ENCODE assay signal across 22 mouse cellular contexts in genomic region chr5:34896697-34897453, GRCm38 (mm10). TPM values are rescaled to one million over a fixed set of nuclear protein-coding genes. Genes with fewer than 3 reads are reported as not detected.
A peak's percentile ranks its signal among the peaks of the same experiment; 100 is the strongest.
DNase-seq lines count a peak whose midpoint lies in the region; ATAC-seq lines count a peak whose summit lies in the region.
"Had no signal": no experiment of that assay in that cellular context is flagged by ENCODE, and none has a peak within 500 bp of the region (broad histone marks: within the 10 kb centered on the region; RNA-seq: fewer than 3 reads in every experiment).

No protein-coding gene starts in this region.

- H3K9me3 ChIP-seq in erythroblast, embryonic 14.5 days (ENCODE audit: control insufficient read depth, low read length): no peaks in the 10 kb centered on the region
- no peaks in the 10 kb centered on the region for H3K9me3 ChIP-seq in liver, embryonic 15.5 days (replicated peaks)
- H3K9me3 ChIP-seq: embryonic facial prominence, embryonic 15.5 days; forebrain, embryonic 12.5 days; heart, embryonic 12.5 days had no signal

- peak; percentile 98 for ATAC-seq in liver, embryonic 15.5 days (ENCODE audit: insufficient read depth)
- ATAC-seq: intestine, postnatal 0 days had no signal

- WGBS in liver, embryonic 15.5 days (ENCODE audit: insufficient replicate concordance): 55% methylated on average over 3 of the region's 3 CpGs

- H3K9ac ChIP-seq in liver, embryonic 15.5 days: 0 out of 2 replicates have a peak overlapping the region, but pooled peaks have one; percentile 30
- H3K9ac ChIP-seq: embryonic facial prominence, embryonic 15.5 days; forebrain, embryonic 12.5 days; heart, embryonic 12.5 days; hindbrain, embryonic 14.5 days had no signal

- DNase-seq in spleen, postnatal 36 days (ENCODE audit: low spot score in 2 of 2): peak; percentile 45 to 64
- DNase-seq in spleen, postnatal 14 days (ENCODE audit: low spot score in 2 of 2): no peak
- DNase-seq in cerebellum, adult 11-12 months: no peak
- no peak for DNase-seq in layer of hippocampus, postnatal 10 days (ENCODE audit: low spot score in 2 of 2)
- DNase-seq in embryo, embryonic 9.5 days (ENCODE audit: extremely low spot score): no peak
- DNase-seq: adrenal gland, adult 8-10 months; cerebellum, adult 18-20 months; cerebellum, postnatal 25 days; embryo, embryonic 11 days; gastrocnemius, adult 2 months; heart, postnatal 36 days; lung, adult 2 months; thymus, adult 2 months had no signal

- H3K4me1 ChIP-seq in erythroblast, embryonic 14.5 days (ENCODE audit: control insufficient read depth): peaks cover 57% of the 10 kb centered on the region
- H3K4me1 ChIP-seq in liver, embryonic 15.5 days (replicated peaks): peaks cover 32% of the 10 kb centered on the region
- H3K4me1 ChIP-seq: embryonic facial prominence, embryonic 15.5 days; forebrain, embryonic 12.5 days had no signal

- no peak overlapping the region for H3K4me2 ChIP-seq in liver, embryonic 15.5 days
- H3K4me2 ChIP-seq: embryonic facial prominence, embryonic 15.5 days; forebrain, embryonic 12.5 days; heart, embryonic 12.5 days; hindbrain, embryonic 14.5 days; midbrain, embryonic 11.5 days had no signal

- peak overlapping the region; percentile 13 for H3K4me3 ChIP-seq in erythroblast, embryonic 14.5 days (replicated peaks)
- no peak overlapping the region for H3K4me3 ChIP-seq in liver, embryonic 15.5 days (replicated peaks)
- H3K4me3 ChIP-seq: embryonic facial prominence, embryonic 15.5 days; forebrain, embryonic 12.5 days; gastrocnemius, adult 2 months; heart, embryonic 12.5 days had no signal

- H3K27ac ChIP-seq in liver, embryonic 15.5 days (replicated peaks): peak overlapping the region; percentile 85
- H3K27ac ChIP-seq: embryonic facial prominence, embryonic 15.5 days; forebrain, embryonic 12.5 days; gastrocnemius, adult 2 months; hindbrain, embryonic 14.5 days had no signal

- H3K36me3 ChIP-seq in erythroblast, embryonic 14.5 days (ENCODE audit: control insufficient read depth): peaks cover 100% of the 10 kb centered on the region
- peaks cover 83% of the 10 kb centered on the region for H3K36me3 ChIP-seq in liver, embryonic 15.5 days (replicated peaks)

- H3K27me3 ChIP-seq in erythroblast, embryonic 14.5 days (ENCODE audit: control insufficient read depth): no peaks in the 10 kb centered on the region
- no peaks in the 10 kb centered on the region for H3K27me3 ChIP-seq in liver, embryonic 15.5 days
- H3K27me3 ChIP-seq: embryonic facial prominence, embryonic 15.5 days; forebrain, embryonic 12.5 days; heart, embryonic 12.5 days had no signal

RNA-seq across cellular contexts. Expression of gene Msantd1, which starts 10.9 kb away (rescaled TPM):
- polyA plus RNA-seq in erythroblast, embryonic 14.5 days (2012): 0.29 and 0.81 TPM in 2 replicates
- polyA plus RNA-seq in liver, embryonic 15.5 days (2015; fragmentation: Nextera tagmentation; extraction: Ambion mirVana): 0.10 and 0.30 TPM in 2 replicates
- total RNA-seq in layer of hippocampus, postnatal 10 days (2021): 10 to 100 TPM; 10.2 to 10.9 TPM
- polyA plus RNA-seq: C2C12 had no signal

RNA-seq across cellular contexts. Expression of gene Rgs12, which starts 52.4 kb away (rescaled TPM):
- polyA plus RNA-seq in erythroblast, embryonic 14.5 days (2012): 8.3 and 9.3 TPM in 2 replicates
- polyA plus RNA-seq in liver, embryonic 15.5 days (2015; fragmentation: Nextera tagmentation; extraction: Ambion mirVana): 17.0 and 20.1 TPM in 2 replicates
- total RNA-seq in layer of hippocampus, postnatal 10 days (2021): 10 to 100 TPM; 48.3 to 48.6 TPM

Comparison
In these comparisons a context has a peak if more than half of its experiments do, and no peak if none do; other contexts are left out.
1. DNase-seq: peak in spleen, postnatal 36 days (2 of 2); none in spleen, postnatal 14 days (0 of 2), cerebellum, adult 11-12 months (single experiment), layer of hippocampus, postnatal 10 days (0 of 2) and embryo, embryonic 9.5 days (single experiment).